Mouse (Mus musculus) brain, embryonic 14.5 days (tissue): ENCODE measurements around the gene Tbc1d14.

Experiments used
- CTCF ChIP-seq: fragments of 200-500 bp; IDR thresholded peaks from 2 replicates; pipeline ENCODE4 v1.5.1; 2012; ENCODE audit warnings: inconsistent platforms, mild to moderate bottlenecking, moderate library complexity, borderline replicate concordance; ENCODE audit not compliant: insufficient read depth, insufficient read length; ENCODE audit errors: extremely low read depth
- POLR2A ChIP-seq: fragments of 200-500 bp; IDR thresholded peaks from 2 replicates; pipeline ENCODE4 v1.6.1; 2012; ENCODE audit warnings: mild to moderate bottlenecking, inconsistent platforms, borderline replicate concordance; ENCODE audit not compliant: poor library complexity, insufficient read depth, insufficient read length, severe bottlenecking; ENCODE audit errors: extremely low read depth

- TF ChIP-seq CTCF (no peak), POLR2A (no peak)
Observed at GRCm38 (mm10) chr5:36608939-36609499, 15.9 kb upstream of the Tbc1d14 start.
